Mouse (Mus musculus) heart, adult 2 months (tissue): ENCODE data around the gene Sf3a2.

Source experiments
- CTCF ChIP-seq: fragments of 200-600 bp; IDR thresholded peaks from 2 replicates; pipeline ENCODE4 v1.8.1; 2022; ENCODE audit warnings: antibody characterized with exemption, mild to moderate bottlenecking, moderate library complexity
- EP300 ChIP-seq: fragments of 200-500 bp; IDR thresholded peaks from 2 replicates; pipeline ENCODE4 v1.6.1; 2011; ENCODE audit warnings: low read depth, low read length, control low read depth; ENCODE audit not compliant: insufficient read depth
- POLR2A ChIP-seq: fragments of 200-500 bp; IDR thresholded peaks from 2 replicates; pipeline ENCODE4 v1.6.1; 2011; ENCODE audit warnings: mild to moderate bottlenecking, low read depth, low read length, control low read depth; ENCODE audit not compliant: insufficient read depth

DNA sequence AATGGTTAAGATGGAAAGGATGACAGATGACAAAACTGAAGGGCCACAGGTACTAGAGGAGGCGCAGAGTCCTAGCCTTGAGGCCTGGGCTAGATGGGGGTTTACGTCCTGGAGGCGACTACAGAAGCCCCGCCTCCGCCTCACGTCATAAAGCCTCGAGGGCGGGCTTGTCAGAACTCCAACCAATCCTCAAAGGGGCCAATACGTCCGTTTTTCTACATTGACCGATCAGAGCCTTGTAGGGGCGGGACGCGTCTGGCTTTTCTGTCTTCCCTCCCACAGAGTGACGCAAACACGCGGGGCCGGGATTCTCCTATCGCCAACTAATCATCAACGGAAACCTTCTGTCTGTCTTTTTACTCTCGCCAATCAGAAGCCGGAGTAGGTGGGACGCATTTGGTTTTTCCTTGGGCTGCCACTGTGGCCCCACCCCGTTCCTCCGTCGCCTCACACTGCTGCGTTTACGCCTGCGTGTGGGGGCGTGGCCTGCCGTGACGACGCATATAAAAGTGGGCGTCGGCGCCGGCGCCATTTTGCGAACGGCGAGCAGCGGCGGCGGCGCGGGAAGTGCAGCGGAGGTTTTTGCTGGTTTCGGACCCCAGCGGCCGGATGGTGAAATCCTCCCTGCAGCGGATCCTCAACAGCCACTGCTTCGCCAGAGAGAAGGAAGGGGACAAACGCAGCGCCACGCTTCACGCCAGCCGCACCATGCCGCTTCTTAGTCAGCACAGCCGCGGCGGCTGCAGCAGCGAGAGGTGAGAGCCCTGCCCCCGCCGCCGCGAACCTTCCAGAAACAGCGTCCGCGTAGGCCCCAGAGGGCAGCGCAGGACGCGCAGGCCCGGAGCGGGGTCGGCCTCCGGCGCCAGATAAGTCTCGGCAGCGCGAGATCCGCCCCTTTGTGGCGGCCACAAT lies 28.4 kb downstream of the Sf3a2 start, which contains the start of gene Oaz1:
- TF ChIP-seq CTCF (peak; percentile 27), EP300 (peak; percentile 55; the same call in 1 of the 2 replicates), POLR2A (peak; percentile 98)
